Mouse (Mus musculus) liver, embryonic 14.5 days (tissue): ENCODE measurements around the gene Padi1. TPM values are rescaled to one million over a fixed set of nuclear protein-coding genes. Genes with fewer than 3 reads are reported as not detected.

Source experiments
- ATAC-seq: fragments of 200-750 bp; cut with Nextera tagmentation; 2 replicates; pipeline ENCODE4 v1.8.0; 2017; ENCODE audit warnings: moderate number of reproducible peaks, mild to moderate bottlenecking, moderate library complexity; ENCODE audit not compliant: insufficient read depth
- DNase-seq, 3 experiments: peaks; one replicate each; pipeline ENCODE4 v3.0.0-alpha.2; 2012 to 2013; ENCODE audit warnings: low read depth in 3 of 3, low spot score in 3 of 3
- H3K27ac ChIP-seq: fragments of 300-500 bp; sonication (generic); 2 replicates; pipeline ENCODE4 v1.5.1; 2014; ENCODE audit warnings: moderate library complexity, mild to moderate bottlenecking, control low read depth, inconsistent platforms
- H3K27me3 ChIP-seq: fragments of 300-500 bp; sonication (generic); 2 replicates; pipeline ENCODE4 v1.6.1; 2014; ENCODE audit warnings: mild to moderate bottlenecking, low read length, moderate library complexity; ENCODE audit not compliant: control insufficient read depth, insufficient read depth
- H3K36me3 ChIP-seq: fragments of 300-500 bp; sonication (generic); replicated peaks from 2 replicates; pipeline ENCODE4 v1.6.1; 2014; ENCODE audit warnings: low read depth; ENCODE audit not compliant: control insufficient read depth, insufficient read depth
- H3K4me1 ChIP-seq, 2 experiments: fragments of 200-500 bp in 1 of 2; fragments of 300-500 bp in 1 of 2; sonication (generic) in 1 of 2; replicated peaks; 2 replicates each; pipeline ENCODE4 v1.6.1; 2012 to 2014; ENCODE audit warnings: antibody characterized with exemption in 1 of 2, inconsistent platforms in 1 of 2, low read length in 1 of 2; ENCODE audit not compliant: control insufficient read depth in 2 of 2, insufficient read depth in 2 of 2
- H3K4me2 ChIP-seq: fragments of 300-500 bp; sonication (generic); 2 replicates; pipeline ENCODE4 v1.6.1; 2014; ENCODE audit warnings: low read depth, mild to moderate bottlenecking, control low read depth, moderate library complexity
- H3K4me3 ChIP-seq, 2 experiments: fragments of 200-500 bp in 1 of 2; fragments of 300-500 bp in 1 of 2; sonication (generic) in 1 of 2; 2 replicates each; pipeline ENCODE4 v1.5.1; 2012 to 2014; ENCODE audit warnings: low read depth in 2 of 2, low read length in 2 of 2, mild to moderate bottlenecking in 2 of 2, control low read depth in 1 of 2, inconsistent platforms in 1 of 2, moderate library complexity in 1 of 2; ENCODE audit not compliant: insufficient read depth in 1 of 2
- H3K9ac ChIP-seq: fragments of 300-500 bp; sonication (generic); replicated peaks from 2 replicates; pipeline ENCODE4 v1.6.1; 2014; ENCODE audit warnings: mild to moderate bottlenecking, control low read depth, moderate library complexity
- H3K9me3 ChIP-seq: fragments of 300-500 bp; sonication (generic); 2 replicates; pipeline ENCODE4 v1.6.1; 2016; ENCODE audit warnings: low read length, mixed read lengths; ENCODE audit not compliant: control insufficient read depth
- CTCF ChIP-seq: IDR thresholded peaks from 2 replicates; pipeline ENCODE4 v1.5.1; 2016; ENCODE audit warnings: antibody characterized with exemption, low read depth, control low read depth
- EP300 ChIP-seq: IDR thresholded peaks from 2 replicates; pipeline ENCODE4 v1.6.1; 2016; ENCODE audit warnings: antibody characterized with exemption, low read depth
- WGBS: fragments of 180-500 bp; shearing (Covaris S2); extraction: QIAGEN DNeasy Blood & Tissue Kit; methylation state at CpG from one replicate; pipeline ENCODE4 v1.1.7; 2014; ENCODE audit not compliant: insufficient replicate concordance; 5-methylcytosine and 5-hydroxymethylcytosine counted together
- polyA plus RNA-seq, 2 experiments: library from polyadenylated mRNA; depleted of rRNA in 1 of 2; stranded (reverse) in 1 of 2; unstranded in 1 of 2; fragments of >200 nt; fragmentation: Nextera tagmentation in 1 of 2; extraction: Ambion mirVana in 1 of 2; gene quantifications; 2 replicates each; pipeline versions ENCODE4 v1.2.1 to v1.2.3; 2012 to 2014

Padi1 gene
- polyA plus RNA-seq, 2 experiments: 0.01 TPM; not detected in 1

- Histone ChIP-seq H3K9ac (no peak overlapping the region), H3K4me2 (peak overlapping the region; percentile 36), H3K27ac (no peak overlapping the region), H3K27me3 (no peaks in the 10 kb centered on the region), H3K9me3 (no peaks in the 10 kb centered on the region), H3K4me1 (peaks cover 29 to 46% of the 10 kb centered on the region in 2 experiments), H3K36me3 (no peaks in the 10 kb centered on the region), H3K4me3 (no peak overlapping the region)
- TF ChIP-seq CTCF (no peak), EP300 (no peak)
- WGBS: 16% methylated on average over 10 of the region's 14 CpGs
- DNase-seq: no peak
- ATAC-seq: no peak
Measured at GRCm38 (mm10) chr4:140812609-140813008, 33.0 kb downstream of the Padi1 start.

- Histone ChIP-seq H3K4me1 (peaks cover 29 to 46% of the 10 kb centered on the region in 2 experiments), H3K9ac (no peak overlapping the region), H3K9me3 (no peaks in the 10 kb centered on the region), H3K27me3 (no peaks in the 10 kb centered on the region), H3K36me3 (no peaks in the 10 kb centered on the region), H3K4me2 (peak overlapping the region; percentile 36), H3K27ac (no peak overlapping the region), H3K4me3 (no peak overlapping the region)
- DNase-seq (no peak), ATAC-seq (no peak)
- TF ChIP-seq EP300 (no peak), CTCF (no peak)
- 23% methylated on average over 8 of the region's 8 CpGs for WGBS
Measured at GRCm38 (mm10) chr4:140812191-140812590, 33.4 kb downstream of the Padi1 start.

- TF ChIP-seq EP300 (no peak), CTCF (0 out of 2 replicates have a peak, but pooled peaks have one; percentile 10)
- Histone ChIP-seq H3K27ac (no peak within 1 kb of the TSS), H3K27me3 (no peaks in the 10 kb centered on the region), H3K4me2 (no peak within 1 kb of the TSS), H3K36me3 (no peaks in the 10 kb centered on the region), H3K4me1 (peaks cover 18 to 32% of the 10 kb centered on the region in 2 experiments), H3K4me3 (no peak within 1 kb of the TSS), H3K9me3 (no peaks in the 10 kb centered on the region), H3K9ac (no peak within 1 kb of the TSS)
- peak; percentile 36; the same call in 1 of the 2 replicates for ATAC-seq
- WGBS: 60% methylated on average over 16 of the region's 16 CpGs
- no peak for DNase-seq
Measured at GRCm38 (mm10) chr4:140810458-140811260, 34.9 kb downstream of the Padi1 start, which contains the start of gene Padi3. Gene Padi3 (minus strand): TSS chr4:140810648.

- H3K4me3 ChIP-seq: no peak overlapping the region
- H3K9ac ChIP-seq: no peak overlapping the region
- H3K4me2 ChIP-seq: no peak overlapping the region
- ATAC-seq (no peak), DNase-seq (no peak)
- TF ChIP-seq CTCF (no peak), EP300 (no peak)
- no peaks in the 10 kb centered on the region for H3K9me3 ChIP-seq
- no peaks in the 10 kb centered on the region for H3K27me3 ChIP-seq
- no peak overlapping the region for H3K27ac ChIP-seq
- H3K4me1 ChIP-seq: peaks cover 12 to 25% of the 10 kb centered on the region in 2 experiments
- H3K36me3 ChIP-seq: no peaks in the 10 kb centered on the region
- WGBS: 11% methylated on average over 8 of the region's 8 CpGs
Measured at GRCm38 (mm10) chr4:140809118-140809517, 36.5 kb downstream of the Padi1 start.

- no peak for DNase-seq
- Histone ChIP-seq H3K9me3 (no peaks in the 10 kb centered on the region), H3K9ac (no peak overlapping the region), H3K4me2 (no peak overlapping the region), H3K36me3 (no peaks in the 10 kb centered on the region), H3K4me3 (no peak overlapping the region), H3K27me3 (no peaks in the 10 kb centered on the region), H3K4me1 (0 out of 4 replicates have a peak, but pooled peaks cover 0 to 5% of the 10 kb centered on the region in 2 experiments), H3K27ac (no peak overlapping the region)
- WGBS: 71% methylated on average over 9 of the region's 9 CpGs
- TF ChIP-seq CTCF (no peak), EP300 (no peak)
- ATAC-seq: no peak
Measured at GRCm38 (mm10) chr4:140804601-140805000, 41.0 kb downstream of the Padi1 start.
